Mouse (Mus musculus): ENCODE results near the gene Alpk1. TPM values are rescaled to one million over a fixed set of nuclear protein-coding genes. Genes with fewer than 3 reads are reported as not detected.
A peak's percentile ranks its signal among the peaks of the same experiment; 100 is the strongest.

Alpk1 gene
- total RNA-seq, 2 experiments from 2014 or later = 4.6 to 5.5 TPM

GRCm38 (mm10) chr3:127642211-127642610 is 138.1 kb downstream of the Alpk1 start:
- DNase-seq (ENCODE audit: extremely low spot score in 1 of 2, low spot score in 2 of 2) = no peak
- H3K27ac ChIP-seq = no peak overlapping the region
- no peak overlapping the region for H3K4me3 ChIP-seq
- intact Hi-C loops (cut with DNase I) = no loop called here
- no peak for TF ChIP-seq CTCF (IDR thresholded peaks at IDR 0.05)

GRCm38 (mm10) chr3:127640762-127641700 is 139.3 kb downstream of the Alpk1 start:
- Histone ChIP-seq H3K27ac (no peak overlapping the region), H3K4me3 (no peak overlapping the region)
- DNase-seq (ENCODE audit: extremely low spot score in 1 of 2, low spot score in 2 of 2) = no peak
- no peak for TF ChIP-seq CTCF (IDR thresholded peaks at IDR 0.05)
- intact Hi-C loops (cut with DNase I) = no loop called here

- TF ChIP-seq CTCF (IDR thresholded peaks at IDR 0.05) = peak; percentile 43
- Histone ChIP-seq H3K4me3 (no peak overlapping the region), H3K27ac (no peak overlapping the region)
- DNase-seq (ENCODE audit: extremely low spot score in 1 of 2, low spot score in 2 of 2) = no peak
- intact Hi-C loops (cut with DNase I) = no loop called here
Observed at GRCm38 (mm10) chr3:127639875-127640761, 140.2 kb downstream of the Alpk1 start.

- intact Hi-C loops (cut with DNase I) = loop anchor here (2.0 to 5.0 kb wide), 3 partner anchors 72 to 1582 kb away; no protein-coding TSS in a partner anchor
- no peak overlapping the region for H3K4me3 ChIP-seq
- TF ChIP-seq CTCF (IDR thresholded peaks at IDR 0.05) = no peak
- no peak overlapping the region for H3K27ac ChIP-seq
- DNase-seq (ENCODE audit: extremely low spot score in 1 of 2, low spot score in 2 of 2) = no peak
Observed at GRCm38 (mm10) chr3:127634984-127635349, 145.4 kb downstream of the Alpk1 start.

GRCm38 (mm10) chr3:127634101-127634983 is 146.0 kb downstream of the Alpk1 start:
- DNase-seq (ENCODE audit: extremely low spot score in 1 of 2, low spot score in 2 of 2) = peak; percentile 67 to 78
- intact Hi-C loops (cut with DNase I) = loop anchor here (2.0 to 5.0 kb wide), 3 partner anchors 73 to 1583 kb away; no protein-coding TSS in a partner anchor
- Histone ChIP-seq H3K27ac (no peak overlapping the region), H3K4me3 (peak overlapping the region; percentile 45)
- TF ChIP-seq CTCF (IDR thresholded peaks at IDR 0.05) = peak; percentile 98

- DNase-seq (ENCODE audit: extremely low spot score in 1 of 2, low spot score in 2 of 2) = no peak
- intact Hi-C loops (cut with DNase I) = loop anchor here (2.0 to 5.0 kb wide), 3 partner anchors 74 to 1584 kb away; no protein-coding TSS in a partner anchor
- Histone ChIP-seq H3K27ac (no peak within 1 kb of the TSS), H3K4me3 (peak within 1 kb of the TSS; percentile 45)
- no peak for TF ChIP-seq CTCF (IDR thresholded peaks at IDR 0.05)
Observed at GRCm38 (mm10) chr3:127633080-127634032, 147.0 kb downstream of the Alpk1 start, which contains the start of gene Neurog2. Gene Neurog2 (plus strand): TSS chr3:127633135.

GRCm38 (mm10) chr3:127632531-127632930 is 147.8 kb downstream of the Alpk1 start:
- DNase-seq (ENCODE audit: extremely low spot score in 1 of 2, low spot score in 2 of 2) = peak in 1 of 2 experiments; percentile 19
- Histone ChIP-seq H3K4me3 (peak overlapping the region; percentile 45), H3K27ac (no peak overlapping the region)
- TF ChIP-seq CTCF (IDR thresholded peaks at IDR 0.05) = no peak
- intact Hi-C loops (cut with DNase I) = loop anchor here (5.0 kb wide), 2 partner anchors 75 to 1585 kb away; no protein-coding TSS in a partner anchor

GRCm38 (mm10) chr3:127631582-127631981 is 148.7 kb downstream of the Alpk1 start:
- no peak overlapping the region for H3K27ac ChIP-seq
- intact Hi-C loops (cut with DNase I) = loop anchor here (5.0 kb wide), 2 partner anchors 76 to 1586 kb away; no protein-coding TSS in a partner anchor
- no peak overlapping the region for H3K4me3 ChIP-seq
- no peak for TF ChIP-seq CTCF (IDR thresholded peaks at IDR 0.05)
- no peak for DNase-seq (ENCODE audit: extremely low spot score in 1 of 2, low spot score in 2 of 2)

GRCm38 (mm10) chr3:127630735-127631372 is 149.5 kb downstream of the Alpk1 start:
- DNase-seq (ENCODE audit: extremely low spot score in 1 of 2, low spot score in 2 of 2) = no peak
- intact Hi-C loops (cut with DNase I) = loop anchor here (5.0 kb wide), 2 partner anchors 76 to 1586 kb away; no protein-coding TSS in a partner anchor
- no peak for TF ChIP-seq CTCF (IDR thresholded peaks at IDR 0.05)
- H3K27ac ChIP-seq = no peak overlapping the region
- no peak overlapping the region for H3K4me3 ChIP-seq
